Comparison of ENCODE assay signal across 8 mouse cellular contexts in genomic region chr1:22805025-22805725, GRCm38 (mm10). TPM values are rescaled to one million over a fixed set of nuclear protein-coding genes. Genes with fewer than 3 reads are reported as not detected.
DNase-seq lines count a peak whose midpoint lies in the region; ATAC-seq and TF ChIP-seq lines count a peak whose summit lies in the region.

No protein-coding gene starts in this region.

- DNase-seq in layer of hippocampus, adult 11-12 months (ENCODE audit: low spot score), result peak; percentile 29
- DNase-seq in layer of hippocampus, adult 18-20 months (ENCODE audit: low spot score in 2 of 2), result no peak
- peak; percentile 14 for DNase-seq in lung, postnatal 10 days
- no peak for DNase-seq in natural killer cell, adult 2 months (ENCODE audit: low spot score in 2 of 2)

- H3K4me1 ChIP-seq in embryonic fibroblast, embryonic 13.5 days (ENCODE audit: control insufficient read depth, insufficient read depth, low read length), result no peaks in the 10 kb centered on the region
- H3K4me1 ChIP-seq in intestine, embryonic 15.5 days (replicated peaks), result peaks cover 5% of the 10 kb centered on the region; the same call in 1 of the 2 replicates

- TF ChIP-seq POLR2A in embryonic fibroblast, embryonic 13.5 days (IDR thresholded peaks at IDR 0.05; ENCODE audit: low read depth, low read length), result no peak

- H3K27me3 ChIP-seq in intestine, embryonic 15.5 days (replicated peaks), result 0 out of 2 replicates have a peak, but pooled peaks cover 4% of the 10 kb centered on the region

- peak; percentile 21 for ATAC-seq in cerebellum, adult (ENCODE audit: insufficient number of reproducible peaks, low FRiP score, low TSS enrichment)
- ATAC-seq in intestine, embryonic 15.5 days, result peak; percentile 61
- ATAC-seq in granulocyte monocyte progenitor cell, adult 5-6 weeks (replicated peaks; ENCODE audit: poor library complexity, severe bottlenecking), result no peak

- no peaks in the 10 kb centered on the region for H3K9me3 ChIP-seq in intestine, embryonic 15.5 days

- H3K9ac ChIP-seq in intestine, embryonic 15.5 days, result peak overlapping the region; percentile 61

- no peak overlapping the region for H3K27ac ChIP-seq in embryonic fibroblast, embryonic 13.5 days (ENCODE audit: insufficient read depth, low read length)
- 0 out of 2 replicates have a peak overlapping the region, but pooled peaks have one; percentile 9 for H3K27ac ChIP-seq in intestine, embryonic 15.5 days

- peak overlapping the region; percentile 63 for H3K4me3 ChIP-seq in embryonic fibroblast, embryonic 13.5 days (ENCODE audit: insufficient read depth, low read length)
- peak overlapping the region; percentile 68 for H3K4me3 ChIP-seq in intestine, embryonic 15.5 days (replicated peaks)

- no peak for TF ChIP-seq CTCF in embryonic fibroblast, embryonic 13.5 days (IDR thresholded peaks at IDR 0.05; ENCODE audit: borderline replicate concordance, insufficient read depth, low read length)

- H3K4me2 ChIP-seq in intestine, embryonic 15.5 days (replicated peaks), result peak overlapping the region; percentile 94

- no peaks in the 10 kb centered on the region for H3K36me3 ChIP-seq in intestine, embryonic 15.5 days

- WGBS in intestine, embryonic 15.5 days, result 8% methylated on average over 15 of the region's 15 CpGs

RNA-seq across cellular contexts. Expression of gene Rims1, which starts 0.6 kb away (rescaled TPM):
- total RNA-seq in layer of hippocampus, adult 18-20 months (2021), result 100 to 1,000 TPM; 258 to 272 TPM
- polyA plus RNA-seq in embryonic fibroblast, embryonic 13.5 days (2011; ENCODE audit: insufficient read length, low read depth, missing spikeins), result 0.40 TPM in 2 replicates
- polyA plus RNA-seq in intestine, embryonic 15.5 days (2015; fragmentation: Nextera tagmentation; extraction: Ambion mirVana), result 7.6 and 8.6 TPM in 2 replicates
- total RNA-seq in granulocyte monocyte progenitor cell, adult 5-6 weeks (2014; fragmentation: Nextera tagmentation), result not detected in 2 replicates
- total RNA-seq in granulocyte monocyte progenitor cell, adult 5-6 weeks (2017), result not detected in 2 replicates

Comparison
In these comparisons a context has a peak if more than half of its experiments do, and no peak if none do; other contexts are left out.
1. DNase-seq: peak in layer of hippocampus, adult 11-12 months (single experiment) and lung, postnatal 10 days (single experiment); none in layer of hippocampus, adult 18-20 months (0 of 2) and natural killer cell, adult 2 months (0 of 2).
2. RNA of gene Rims1, which starts 0.6 kb away (total RNA-seq): 258 to 272 TPM in layer of hippocampus, adult 18-20 months; not detected in granulocyte monocyte progenitor cell, adult 5-6 weeks; every median in the first group is over 100 times any median in the second.